Mouse (Mus musculus): ENCODE data around the gene Prkch.

Prkch gene

DNA sequence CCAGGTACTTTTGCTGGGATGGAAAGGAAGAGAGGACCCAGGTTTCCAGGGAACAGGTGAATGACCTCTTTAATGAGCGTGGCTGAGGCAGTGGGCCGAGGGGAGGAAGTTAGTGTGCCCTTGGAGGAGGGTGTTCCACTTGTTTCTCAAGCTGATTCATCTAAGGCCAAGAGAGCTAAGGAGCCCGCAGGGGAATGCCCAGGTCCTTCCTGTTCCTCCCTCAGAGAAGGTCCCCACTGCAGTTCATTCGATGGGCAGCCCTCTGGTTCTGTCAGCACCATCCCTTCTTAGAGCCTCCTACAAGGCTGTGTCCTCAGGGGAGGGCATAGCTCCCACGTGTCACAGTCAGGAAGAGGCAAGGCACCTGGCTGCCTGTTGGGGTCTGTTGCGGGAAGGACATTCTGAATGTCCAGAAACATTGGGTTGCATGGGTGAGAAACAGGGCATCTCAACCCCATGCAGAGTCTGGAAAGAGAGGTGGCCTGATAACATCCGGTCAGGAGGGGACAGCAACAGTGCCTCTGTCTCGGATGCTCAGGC, 26.3 kb downstream of the Prkch start:
- DNase-seq (ENCODE audit: low read depth, low spot score) = no peak

- no peak for DNase-seq (ENCODE audit: low read depth, low spot score)
These were observed 27.1 kb downstream of the Prkch start for GRCm38 (mm10) chr12:73611741-73612140.

DNA sequence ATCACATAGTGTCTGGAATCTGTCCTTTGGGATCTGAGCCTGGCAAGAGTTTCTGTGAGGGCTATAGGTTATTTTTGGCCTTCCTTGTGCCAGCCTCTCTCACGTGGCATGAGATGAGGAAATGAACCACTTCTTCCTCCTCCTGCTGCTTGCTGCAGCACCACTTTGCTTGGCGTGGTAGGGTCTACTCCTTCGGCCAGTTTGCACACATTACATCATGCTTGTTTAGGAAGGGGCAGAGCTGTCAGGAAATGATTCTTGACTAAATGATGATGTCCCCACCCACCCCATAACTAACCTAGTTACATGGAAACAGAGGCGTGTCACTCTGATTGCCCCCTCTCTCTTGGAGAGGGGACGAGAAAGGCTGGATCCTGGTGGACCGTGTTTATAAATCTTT, 28.6 kb downstream of the Prkch start:
- DNase-seq (ENCODE audit: low read depth, low spot score) = no peak

DNA sequence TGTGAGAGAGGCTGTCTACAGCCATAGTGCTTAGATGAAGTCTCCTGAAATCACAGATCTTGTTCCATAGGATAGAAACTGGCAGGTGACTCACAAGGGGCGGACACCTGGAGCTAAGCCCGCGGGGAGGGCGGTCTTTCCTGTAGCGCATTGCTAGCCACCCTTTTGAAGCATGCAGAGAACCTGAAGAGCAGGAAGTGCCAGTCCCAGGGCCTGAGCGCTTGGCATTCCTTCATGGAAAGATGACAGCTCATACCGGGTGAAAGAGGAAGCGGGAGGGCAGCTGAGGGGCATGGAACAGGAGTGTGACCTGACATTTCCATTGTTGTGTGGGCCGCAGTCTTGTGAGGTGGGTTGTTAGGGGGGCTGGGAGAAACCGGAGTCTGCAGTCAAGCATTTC, 33.1 kb downstream of the Prkch start:
- no peak for DNase-seq (ENCODE audit: low read depth, low spot score)

GRCm38 (mm10) chr12:73625277-73626032, 40.9 kb downstream of the Prkch start:
- DNase-seq (ENCODE audit: low read depth, low spot score) = no peak

DNA sequence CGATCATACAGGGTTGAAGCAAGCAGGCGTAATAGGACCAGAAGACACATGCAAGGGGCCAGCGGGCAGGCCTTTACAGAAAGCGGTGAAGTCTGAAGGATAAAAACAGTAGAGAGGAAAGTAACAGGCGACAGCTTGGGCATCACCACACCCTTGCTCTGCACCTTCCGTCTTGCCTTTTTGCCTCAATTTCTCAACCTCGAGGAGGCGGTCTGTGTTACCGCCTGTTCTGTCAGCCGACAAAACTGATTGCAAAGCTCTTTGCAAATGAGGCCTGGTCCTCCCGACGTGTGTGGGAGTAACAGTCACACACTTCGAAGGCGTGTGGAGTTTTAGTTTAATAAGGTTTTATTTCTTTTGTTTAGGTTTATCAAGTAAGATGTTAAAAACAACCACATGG, 43.3 kb downstream of the Prkch start:
- no peak for DNase-seq (ENCODE audit: low read depth, low spot score)

DNA sequence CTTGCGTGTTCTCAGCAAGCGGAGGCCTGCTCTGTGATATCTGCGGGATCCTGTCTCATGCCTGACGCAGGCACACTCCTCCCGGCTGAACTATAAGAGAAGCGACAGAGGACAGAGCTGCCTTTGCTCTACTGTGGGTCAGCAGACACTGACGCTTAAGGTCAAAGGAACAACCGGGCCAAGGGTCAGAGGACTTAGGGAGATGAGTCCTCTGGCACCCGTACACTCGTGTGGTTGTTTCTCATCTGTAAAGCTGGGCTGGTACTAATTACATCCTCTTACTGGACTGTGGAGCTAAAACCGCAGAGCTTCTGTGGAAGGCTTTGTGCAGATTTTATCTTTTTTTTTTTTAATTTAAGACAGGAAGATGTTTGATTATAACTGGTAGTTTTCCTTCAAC, 46.0 kb downstream of the Prkch start:
- DNase-seq (ENCODE audit: low read depth, low spot score) = no peak

- no peak for DNase-seq (ENCODE audit: low read depth, low spot score)
These were observed 46.6 kb downstream of the Prkch start for GRCm38 (mm10) chr12:73631148-73631547.

- DNase-seq (ENCODE audit: low read depth, low spot score) = no peak
These were observed 48.2 kb downstream of the Prkch start for GRCm38 (mm10) chr12:73632671-73633244.

- DNase-seq (ENCODE audit: low read depth, low spot score) = no peak
These were observed 49.1 kb downstream of the Prkch start for GRCm38 (mm10) chr12:73633707-73634106.

DNA sequence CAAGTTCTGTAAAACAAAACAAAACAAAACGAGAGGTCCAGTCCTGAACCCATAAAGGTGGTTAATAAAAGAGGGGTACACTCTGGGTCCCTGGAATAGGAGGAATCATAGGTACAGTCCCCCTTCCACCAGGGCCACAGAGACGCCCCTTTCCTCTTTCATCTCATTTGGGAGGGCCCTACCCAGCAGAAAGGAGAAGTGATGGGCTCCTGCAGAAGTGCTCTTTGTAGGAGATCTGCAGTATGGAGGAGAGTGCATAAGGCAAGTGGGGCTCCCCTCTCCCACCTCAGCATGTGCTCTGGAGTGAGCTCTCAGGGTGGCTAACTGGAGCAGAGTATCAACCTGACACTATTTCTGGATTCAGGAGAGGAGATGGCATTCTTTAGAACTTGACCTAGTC, 55.0 kb downstream of the Prkch start:
- no peak for DNase-seq (ENCODE audit: low read depth, low spot score)

DNA sequence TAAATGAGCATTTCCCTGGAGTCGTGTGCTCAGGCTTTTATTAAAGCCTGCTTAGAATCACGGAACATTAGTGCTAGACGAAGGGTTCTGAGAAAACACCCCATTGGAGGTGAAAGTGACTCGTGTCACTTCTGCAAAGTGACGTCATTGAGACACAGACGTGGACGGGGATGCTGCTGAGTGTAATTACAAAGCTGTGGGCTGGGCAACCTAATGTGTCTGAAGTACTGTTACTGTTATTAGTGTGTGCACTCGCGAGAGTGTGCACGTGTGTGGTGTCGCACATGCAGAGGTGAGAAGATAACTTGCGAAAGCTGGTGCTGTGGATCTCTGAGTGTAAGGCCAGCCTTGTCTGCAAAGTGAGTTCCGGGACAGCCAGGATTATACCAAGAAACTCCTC, 56.6 kb downstream of the Prkch start:
- no peak for DNase-seq (ENCODE audit: low read depth, low spot score)

DNA sequence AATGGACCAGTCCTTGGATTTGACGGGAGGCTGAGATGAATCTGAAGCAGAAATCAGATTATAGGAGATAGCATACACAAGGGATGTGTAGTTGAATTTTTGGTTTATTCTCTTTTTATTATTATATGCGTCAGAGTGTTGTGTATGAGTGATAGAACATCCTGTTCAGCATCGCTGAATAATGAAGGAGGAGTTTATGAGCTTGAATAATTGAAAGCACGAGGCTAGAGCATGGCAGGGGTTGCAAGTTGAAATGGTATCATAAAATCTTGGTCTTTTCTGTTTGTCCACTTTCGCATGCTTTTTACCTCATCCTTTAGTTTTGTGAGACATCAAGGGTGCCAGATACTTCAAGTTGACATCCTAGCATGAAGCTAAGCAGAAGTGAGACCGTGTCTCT, 60.6 kb downstream of the Prkch start:
- no peak for DNase-seq (ENCODE audit: low read depth, low spot score)

DNA sequence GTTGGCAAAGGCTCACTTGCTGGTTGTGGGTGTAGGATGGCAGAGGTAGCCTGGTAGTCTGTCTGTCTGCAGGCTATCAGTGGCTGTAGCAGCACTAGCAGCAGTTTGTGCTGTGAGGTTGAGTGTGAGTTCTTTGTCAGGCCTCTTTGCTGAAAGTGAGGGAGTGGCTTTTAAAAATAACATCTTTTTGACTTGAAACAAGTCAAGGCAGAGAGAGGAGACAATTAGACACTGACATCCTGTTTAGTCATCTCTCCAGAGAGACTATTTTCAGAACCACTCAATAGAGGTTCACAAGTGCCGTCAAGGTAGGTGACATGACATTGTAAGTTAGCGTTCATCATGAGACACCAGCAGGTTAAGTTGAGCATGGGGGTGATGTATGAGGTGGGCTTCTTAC, 63.1 kb downstream of the Prkch start:
- no peak for DNase-seq (ENCODE audit: low read depth, low spot score)

DNA sequence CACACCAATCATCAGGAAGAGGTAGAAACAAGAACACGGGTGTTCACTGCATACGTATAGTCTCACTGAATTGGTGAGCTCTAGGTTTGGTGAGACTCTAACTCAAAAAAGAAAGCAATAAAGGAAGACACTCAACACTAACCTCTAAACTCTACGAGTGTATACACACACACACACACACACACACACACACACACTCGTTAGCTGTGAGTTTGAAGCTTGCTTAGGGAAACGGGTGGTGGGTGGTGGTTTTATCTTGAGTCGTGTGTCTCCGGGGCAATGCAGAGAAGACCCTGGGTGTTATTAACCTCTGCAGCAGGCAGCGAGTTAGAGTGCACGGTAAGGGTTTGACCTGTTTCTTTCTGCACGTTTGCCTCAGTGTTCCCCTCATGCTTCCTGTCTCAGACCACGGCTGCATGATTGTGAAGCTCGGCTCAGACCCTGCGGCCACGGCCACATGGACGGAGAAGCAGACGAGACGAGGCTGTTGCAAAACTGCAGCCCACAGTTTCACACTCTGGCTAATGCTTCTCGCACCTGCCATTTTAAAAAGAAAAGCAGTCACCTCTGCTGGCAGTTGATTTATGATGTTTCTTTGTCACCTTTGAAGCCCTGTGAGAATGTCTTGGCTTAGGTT, 72.1 kb downstream of the Prkch start:
- DNase-seq (ENCODE audit: low read depth, low spot score) = no peak

GRCm38 (mm10) chr12:73663421-73663820, 78.8 kb downstream of the Prkch start:
- no peak for DNase-seq (ENCODE audit: low read depth, low spot score)

GRCm38 (mm10) chr12:73666701-73667100, 82.1 kb downstream of the Prkch start:
- DNase-seq (ENCODE audit: low read depth, low spot score) = no peak

DNA sequence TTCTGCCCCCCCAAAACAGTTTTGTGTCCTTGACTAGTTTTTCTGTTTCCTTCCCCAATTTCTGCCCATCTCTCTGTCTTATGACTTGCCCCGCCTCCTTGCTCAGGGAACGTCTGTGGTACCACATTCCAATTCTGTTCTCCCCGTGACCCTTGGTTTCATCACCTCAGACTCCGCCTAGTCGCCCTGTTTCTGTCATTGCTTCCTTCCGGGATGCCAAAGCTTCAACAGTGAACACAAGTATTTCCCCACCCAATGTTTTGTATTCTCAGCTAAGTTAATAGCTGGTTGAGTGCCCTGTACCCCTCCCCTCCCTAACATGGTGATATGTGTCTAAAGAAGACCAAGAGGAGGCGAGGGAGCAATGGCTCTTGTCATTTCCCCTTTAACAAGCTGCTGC, 83.0 kb downstream of the Prkch start:
- no peak for DNase-seq (ENCODE audit: low read depth, low spot score)

- DNase-seq (ENCODE audit: low read depth, low spot score) = no peak
These were observed 86.1 kb downstream of the Prkch start for GRCm38 (mm10) chr12:73670739-73671138.

DNA sequence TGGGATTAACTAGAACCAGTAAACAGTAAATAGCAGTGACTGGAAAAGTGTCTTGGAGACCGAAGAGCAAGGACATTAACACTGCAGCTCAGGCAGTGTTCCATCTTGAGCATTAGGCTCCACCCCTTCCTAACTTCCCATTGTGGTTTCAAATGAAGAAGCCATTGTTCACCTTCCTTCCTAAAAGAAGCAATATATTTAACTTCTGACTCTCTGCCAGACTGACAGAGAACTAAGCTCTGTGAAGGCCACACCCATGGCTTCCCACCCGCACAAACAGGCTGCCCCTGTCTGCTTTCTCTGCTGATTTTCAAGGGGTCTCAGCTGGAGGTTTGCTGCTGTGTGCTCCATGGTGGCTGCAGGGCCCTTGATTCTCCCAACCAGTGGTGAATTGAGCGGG, 86.9 kb downstream of the Prkch start:
- DNase-seq (ENCODE audit: low read depth, low spot score) = peak; percentile 44

DNA sequence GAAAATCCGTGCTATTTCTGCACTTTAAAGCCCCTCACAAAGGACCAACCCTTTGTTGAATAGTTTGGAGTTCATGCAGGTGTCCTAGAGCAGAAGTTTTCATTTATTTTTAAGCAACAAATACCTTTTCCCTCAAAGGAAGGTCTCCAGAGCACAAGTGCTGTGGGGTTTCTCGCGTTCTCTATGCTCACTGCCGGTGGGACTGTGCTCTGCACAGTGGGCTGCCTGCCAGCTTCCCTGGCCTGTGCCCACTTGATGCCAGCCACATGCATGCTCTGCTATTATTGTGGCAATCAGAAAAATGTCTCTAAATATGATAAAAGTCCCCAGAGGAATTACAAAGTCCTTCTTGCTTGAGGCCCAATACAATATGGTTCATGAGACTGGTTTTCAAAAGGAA, 87.4 kb downstream of the Prkch start:
- no peak for DNase-seq (ENCODE audit: low read depth, low spot score)

GRCm38 (mm10) chr12:73673783-73674182, 89.2 kb downstream of the Prkch start:
- DNase-seq (ENCODE audit: low read depth, low spot score) = no peak

- DNase-seq (ENCODE audit: low read depth, low spot score) = no peak
These were observed 90.6 kb downstream of the Prkch start for GRCm38 (mm10) chr12:73675212-73675611.
